Mouse (Mus musculus) erythroblast, adult 5-6 weeks (primary cell): ENCODE results near the gene Gm28553. TPM values are rescaled to one million over a fixed set of nuclear protein-coding genes. Genes with fewer than 3 reads are reported as not detected.
"Not testable (repeated sequence)": the region's sequence is repeated elsewhere in the genome, so short reads cannot be mapped to it uniquely, and the experiment has no call there.

ENCODE experiments used
- ATAC-seq: replicated peaks from 2 replicates; pipeline ENCODE4 v1.8.0; 2016; ENCODE audit warnings: moderate number of reproducible peaks, mild to moderate bottlenecking, moderate TSS enrichment, inconsistent platforms; ENCODE audit not compliant: poor library complexity, low FRiP score, severe bottlenecking
- total RNA-seq, 2 experiments: library from RNA; stranded (forward) in 1 of 2; stranded (reverse) in 1 of 2; fragments of 150-400 nt in 1 of 2; fragments of 200-764, 138-1000 nt in 1 of 2; gene quantifications; 2 replicates each; pipeline versions ENCODE4 v1.2.3 to v1.2.4; 2015 to 2017; ENCODE audit warnings: low replicate concordance in 2 of 2

Gene Gm28553
- total RNA-seq (2015; ENCODE audit: low replicate concordance) (not detected in 2 replicates), total RNA-seq (2017; ENCODE audit: low replicate concordance) (not detected in 2 replicates)

- not testable (repeated sequence) for ATAC-seq
Observed at GRCm38 (mm10) chrY:48856197-48856596, at the start of gene Gm28553. Gene Gm28553 (plus strand): TSS chrY:48856497.
